Comparison of ENCODE assay signal across 8 mouse cellular contexts in genomic region chr5:35674081-35674555, GRCm38 (mm10). TPM values are rescaled to one million over a fixed set of nuclear protein-coding genes. Genes with fewer than 3 reads are reported as not detected.
A peak's percentile ranks its signal among the peaks of the same experiment; 100 is the strongest.
DNase-seq lines count a peak whose midpoint lies in the region; ATAC-seq and TF ChIP-seq lines count a peak whose summit lies in the region.

No protein-coding gene starts in this region.

- intact Hi-C loops in left cerebral cortex, postnatal 14 days (cut with DNase I), result no loop called here

- H3K36me3 ChIP-seq in stomach, embryonic 14.5 days (ENCODE audit: control insufficient read depth, insufficient read depth, low read length), result no peaks in the 10 kb centered on the region; the same call in 1 of the 2 replicates
- no peaks in the 10 kb centered on the region for H3K36me3 ChIP-seq in forebrain, postnatal 0 days (ENCODE audit: insufficient read depth)

- H3K9ac ChIP-seq in stomach, embryonic 14.5 days (replicated peaks; ENCODE audit: low read depth, low read length), result no peak overlapping the region
- no peak overlapping the region for H3K9ac ChIP-seq in forebrain, postnatal 0 days

- no peaks in the 10 kb centered on the region for H3K27me3 ChIP-seq in stomach, embryonic 14.5 days (ENCODE audit: control insufficient read depth, insufficient read depth, low read length)
- H3K27me3 ChIP-seq in forebrain, postnatal 0 days (ENCODE audit: insufficient read depth, low read length), result peaks cover 14% of the 10 kb centered on the region

- H3K4me2 ChIP-seq in stomach, embryonic 14.5 days (replicated peaks; ENCODE audit: low read depth, low read length), result no peak overlapping the region
- H3K4me2 ChIP-seq in forebrain, postnatal 0 days (ENCODE audit: low read depth), result no peak overlapping the region

- no peak for ATAC-seq in stomach, embryonic 14.5 days (ENCODE audit: insufficient number of reproducible peaks, insufficient read depth, low FRiP score, low read depth)
- no peak for ATAC-seq in forebrain, postnatal 0 days

- 22% methylated on average over 4 of the region's 4 CpGs for WGBS in stomach, embryonic 14.5 days
- WGBS in forebrain, postnatal 0 days, result 53% methylated on average over 4 of the region's 4 CpGs

- H3K4me1 ChIP-seq in stomach, embryonic 14.5 days (ENCODE audit: control insufficient read depth, insufficient read depth, low read length), result peaks cover 44% of the 10 kb centered on the region
- no peaks in the 10 kb centered on the region for H3K4me1 ChIP-seq in forebrain, postnatal 0 days (ENCODE audit: insufficient read depth)

- peak overlapping the region; percentile 83 for H3K27ac ChIP-seq in stomach, embryonic 14.5 days (ENCODE audit: low read length)
- H3K27ac ChIP-seq in forebrain, postnatal 0 days (ENCODE audit: low read depth, low read length), result no peak overlapping the region

- H3K4me3 ChIP-seq in stomach, embryonic 14.5 days (ENCODE audit: low read depth, low read length), result no peak overlapping the region
- no peak overlapping the region for H3K4me3 ChIP-seq in forebrain, postnatal 0 days (ENCODE audit: low read depth, low read length)

- no peak for TF ChIP-seq CTCF in forebrain, postnatal 0 days (IDR thresholded peaks at IDR 0.05; ENCODE audit: low read depth)

- H3K9me3 ChIP-seq in stomach, embryonic 14.5 days (ENCODE audit: control insufficient read depth, low read depth, low read length), result no peaks in the 10 kb centered on the region
- no peaks in the 10 kb centered on the region for H3K9me3 ChIP-seq in forebrain, postnatal 0 days (ENCODE audit: low read length)

- peak; percentile 95 for DNase-seq in 3T3-L1 (ENCODE audit: low read depth, low spot score)
- peak; percentile 60 to 63 for DNase-seq in adrenal gland, adult 18-20 months (ENCODE audit: low spot score in 2 of 2)
- peak; percentile 33 for DNase-seq in heart, adult 8-10 months (ENCODE audit: low spot score)
- peak; percentile 93 for DNase-seq in kidney, postnatal 14 days
- no peak for DNase-seq in forebrain, postnatal 0 days
- DNase-seq in left cerebral cortex, postnatal 14 days (ENCODE audit: low spot score in 2 of 2), result no peak
- DNase-seq in cerebellum, postnatal 36 days, result no peak

RNA-seq across cellular contexts. Expression of gene Htra3, which starts 5.5 kb away (rescaled TPM):
- 10 to 100 TPM; 26.0 to 78.7 TPM for total RNA-seq in adrenal gland, adult 18-20 months (2021)
- total RNA-seq in heart, adult 8-10 months (2022), result 10 to 100 TPM; 70.4 to 85.8 (median 82.5) TPM
- 52.2 and 54.7 TPM in 2 replicates for polyA plus RNA-seq in stomach, embryonic 14.5 days (2014; fragmentation: Nextera tagmentation; extraction: Ambion mirVana)
- 11.1 and 13.2 TPM in 2 replicates for total RNA-seq in forebrain, postnatal 0 days (2014; rRNA removed)
- polyA plus RNA-seq in forebrain, postnatal 0 days (2015; fragmentation: Nextera tagmentation; extraction: Ambion mirVana), result 16.4 and 16.9 TPM in 2 replicates
- 10 to 100 TPM; 13.0 to 13.6 TPM for total RNA-seq in left cerebral cortex, postnatal 14 days (2021)

Comparison
In these comparisons a context has a peak if more than half of its experiments do, and no peak if none do; other contexts are left out.
1. DNase-seq: peak in 3T3-L1 (single experiment), adrenal gland, adult 18-20 months (2 of 2), heart, adult 8-10 months (single experiment) and kidney, postnatal 14 days (single experiment); none in forebrain, postnatal 0 days (single experiment), left cerebral cortex, postnatal 14 days (0 of 2) and cerebellum, postnatal 36 days (0 of 2).